In the genomic region with DNA sequence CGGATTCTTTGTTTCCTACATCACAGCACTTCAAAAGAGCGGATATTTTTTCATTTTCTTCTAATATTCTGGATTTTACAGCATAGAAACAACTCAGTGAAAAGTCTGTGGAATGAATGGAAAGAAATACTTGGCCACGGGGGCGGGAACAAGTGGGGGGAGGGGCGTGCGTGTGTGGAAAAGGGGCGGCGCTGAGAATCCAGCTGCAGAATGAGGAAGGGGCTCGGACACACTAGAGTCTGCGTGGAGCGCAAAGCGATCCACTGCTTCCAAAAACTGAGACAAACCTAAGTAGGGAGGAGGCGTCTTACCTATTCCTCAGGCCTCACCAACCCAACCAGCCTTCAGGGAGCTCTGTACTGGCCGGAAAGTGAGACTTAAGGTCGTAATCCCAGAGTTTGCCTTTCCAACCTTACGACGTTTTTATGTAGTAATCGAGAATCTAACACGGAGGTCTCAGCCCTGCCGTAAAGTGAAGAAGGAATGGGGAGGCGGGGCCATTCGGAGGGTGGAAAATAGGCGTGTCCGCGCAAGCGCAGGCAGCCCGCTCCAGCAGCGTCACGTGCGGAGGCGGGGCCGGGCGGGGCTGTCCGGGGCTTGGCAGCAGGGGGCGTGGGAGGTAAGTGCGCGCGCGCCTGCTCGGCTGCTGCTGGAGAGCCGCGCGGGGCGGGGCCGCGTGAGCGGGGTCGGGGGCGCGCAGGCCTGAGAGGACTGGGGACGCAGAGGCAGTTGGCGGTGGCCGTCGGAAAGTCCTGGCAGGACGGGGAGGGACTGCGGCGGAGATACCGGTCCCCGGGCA, we compare ENCODE assay signal across 8 mouse cellular contexts. TPM values are rescaled to one million over a fixed set of nuclear protein-coding genes. Genes with fewer than 3 reads are reported as not detected.
DNase-seq lines count a peak whose midpoint lies in the region; ATAC-seq and TF ChIP-seq lines count a peak whose summit lies in the region.

A gene (minus strand): TSS at position 444 of the 799 bp plus-strand sequence.
A gene (plus strand): TSS at position 630 of the 799 bp plus-strand sequence.

- intact Hi-C loops in heart, adult 2 months (cut with DNase I), result loop anchor here (1.0 to 5.0 kb wide), 2 partner anchors 93 to 133 kb away; a partner anchor contains a TSS

- H3K9ac ChIP-seq in embryonic facial prominence, embryonic 14.5 days (ENCODE audit: low read depth, low read length), result peak within 1 kb of the TSS; percentile 88
- H3K9ac ChIP-seq in heart, adult 2 months (ENCODE audit: low read depth, low read length), result peak within 1 kb of the TSS; percentile 85
- H3K9ac ChIP-seq in limb, embryonic 13.5 days, result peak within 1 kb of the TSS; percentile 84
- peak within 1 kb of the TSS; percentile 99 for H3K9ac ChIP-seq in midbrain, embryonic 16.5 days (ENCODE audit: low read depth, low read length)

- TF ChIP-seq CTCF in heart, adult 2 months (IDR thresholded peaks at IDR 0.05), result peak; percentile 42

- peak; percentile 96 for DNase-seq in 3T3-L1 (ENCODE audit: low read depth, low spot score)
- DNase-seq in adrenal gland, postnatal 4 days (ENCODE audit: low spot score in 2 of 2), result peak; percentile 99
- peak; percentile 99 for DNase-seq in embryonic facial prominence, embryonic 14.5 days (ENCODE audit: low spot score)
- DNase-seq in heart, adult 2 months, result peak; percentile 100
- DNase-seq in kidney, adult 8-10 months, result peak; percentile 99
- DNase-seq in spleen, postnatal 10 days (ENCODE audit: low spot score in 2 of 2), result peak; percentile 99 to 100

- no peaks in the 10 kb centered on the region for H3K9me3 ChIP-seq in embryonic facial prominence, embryonic 14.5 days (ENCODE audit: control insufficient read depth, low read length)
- H3K9me3 ChIP-seq in limb, embryonic 13.5 days, result no peaks in the 10 kb centered on the region
- H3K9me3 ChIP-seq in midbrain, embryonic 16.5 days (replicated peaks; ENCODE audit: control insufficient read depth, low read length, poor library complexity, severe bottlenecking), result no peaks in the 10 kb centered on the region

- 1% methylated on average over 37 of the region's 59 CpGs for WGBS in embryonic facial prominence, embryonic 14.5 days
- 1% methylated on average over 54 of the region's 59 CpGs for WGBS in heart, adult 2 months
- WGBS in limb, embryonic 13.5 days, result under 1% methylated on average over 49 of the region's 59 CpGs
- under 1% methylated on average over 51 of the region's 59 CpGs for WGBS in midbrain, embryonic 16.5 days

- peak within 1 kb of the TSS; percentile 94 for H3K27ac ChIP-seq in embryonic facial prominence, embryonic 14.5 days (replicated peaks; ENCODE audit: low read depth, low read length)
- peak within 1 kb of the TSS; percentile 94 for H3K27ac ChIP-seq in heart, adult 2 months
- peak within 1 kb of the TSS; percentile 94 for H3K27ac ChIP-seq in limb, embryonic 13.5 days
- peak within 1 kb of the TSS; percentile 93 for H3K27ac ChIP-seq in midbrain, embryonic 16.5 days (ENCODE audit: low read length)

- H3K79me2 ChIP-seq in heart, adult 2 months (replicated peaks; ENCODE audit: control insufficient read depth, insufficient read depth, low read length), result no peaks in the 10 kb centered on the region

- peak within 1 kb of the TSS; percentile 83 for H3K4me3 ChIP-seq in embryonic facial prominence, embryonic 14.5 days (ENCODE audit: low read depth, low read length)
- peak within 1 kb of the TSS; percentile 79 for H3K4me3 ChIP-seq in heart, adult 2 months
- H3K4me3 ChIP-seq in limb, embryonic 13.5 days, result peak within 1 kb of the TSS; percentile 84
- peak within 1 kb of the TSS; percentile 95 for H3K4me3 ChIP-seq in midbrain, embryonic 16.5 days (ENCODE audit: low read depth, low read length)

- peak; percentile 88 for TF ChIP-seq POLR2A in heart, adult 2 months (IDR thresholded peaks at IDR 0.05; ENCODE audit: insufficient read depth, low read depth, low read length)

- H3K27me3 ChIP-seq in embryonic facial prominence, embryonic 14.5 days (replicated peaks; ENCODE audit: control insufficient read depth, insufficient read depth, low read length), result no peaks in the 10 kb centered on the region
- no peaks in the 10 kb centered on the region for H3K27me3 ChIP-seq in heart, adult 2 months (ENCODE audit: control insufficient read depth, insufficient read depth, low read length)
- H3K27me3 ChIP-seq in limb, embryonic 13.5 days, result no peaks in the 10 kb centered on the region
- H3K27me3 ChIP-seq in midbrain, embryonic 16.5 days (ENCODE audit: control insufficient read depth, insufficient read depth, low read depth, low read length), result no peaks in the 10 kb centered on the region

- H3K4me1 ChIP-seq in embryonic facial prominence, embryonic 14.5 days (ENCODE audit: control insufficient read depth, insufficient read depth, low read length), result 0 out of 2 replicates have a peak, but pooled peaks cover 10% of the 10 kb centered on the region
- H3K4me1 ChIP-seq in heart, adult 2 months (ENCODE audit: control insufficient read depth, insufficient read depth, low read length), result peaks cover 1% of the 10 kb centered on the region
- H3K4me1 ChIP-seq in limb, embryonic 13.5 days, result peaks cover 14% of the 10 kb centered on the region
- peaks cover 16% of the 10 kb centered on the region for H3K4me1 ChIP-seq in midbrain, embryonic 16.5 days (ENCODE audit: control insufficient read depth, insufficient read depth, low read length)

- 0 out of 2 replicates have a peak, but pooled peaks have one; percentile 47 for TF ChIP-seq EP300 in heart, adult 2 months (IDR thresholded peaks at IDR 0.05; ENCODE audit: insufficient read depth, low read depth, low read length)

- peak; percentile 96 for ATAC-seq in embryonic facial prominence, embryonic 14.5 days (ENCODE audit: low read depth)
- peak; percentile 96 for ATAC-seq in limb, embryonic 13.5 days (ENCODE audit: low FRiP score, low read depth)
- peak; percentile 93 for ATAC-seq in midbrain, embryonic 16.5 days

- H3K36me3 ChIP-seq in embryonic facial prominence, embryonic 14.5 days (ENCODE audit: control insufficient read depth, insufficient read depth, low read length), result no peaks in the 10 kb centered on the region
- no peaks in the 10 kb centered on the region for H3K36me3 ChIP-seq in heart, adult 2 months (ENCODE audit: control insufficient read depth, insufficient read depth, low read length)
- H3K36me3 ChIP-seq in limb, embryonic 13.5 days, result no peaks in the 10 kb centered on the region
- H3K36me3 ChIP-seq in midbrain, embryonic 16.5 days (ENCODE audit: control insufficient read depth, insufficient read depth, low read length), result no peaks in the 10 kb centered on the region

- H3K4me2 ChIP-seq in embryonic facial prominence, embryonic 14.5 days (ENCODE audit: low read depth, low read length), result peak within 1 kb of the TSS; percentile 80
- peak within 1 kb of the TSS; percentile 77 for H3K4me2 ChIP-seq in limb, embryonic 13.5 days (replicated peaks)
- H3K4me2 ChIP-seq in midbrain, embryonic 16.5 days (ENCODE audit: low read length), result peak within 1 kb of the TSS; percentile 90

RNA-seq across cellular contexts. Expression of the first gene that starts in this region (rescaled TPM):
- total RNA-seq in adrenal gland, postnatal 4 days (2021), result 1 to 10 TPM; 5.1 to 7.5 TPM
- 10.0 and 12.3 TPM in 2 replicates for polyA plus RNA-seq in embryonic facial prominence, embryonic 14.5 days (2014; fragmentation: Nextera tagmentation; extraction: Ambion mirVana)
- 1 to 10 TPM; 8.1 to 8.3 TPM for total RNA-seq in heart, adult 2 months (2021)
- polyA plus RNA-seq in heart, adult 2 months (2012; rRNA removed), result 4.2 and 9.9 TPM in 2 replicates
- polyA plus RNA-seq in limb, embryonic 13.5 days (2015; fragmentation: Nextera tagmentation; extraction: Ambion mirVana), result 8.8 and 11.1 TPM in 2 replicates
- 12.0 and 12.6 TPM in 2 replicates for polyA plus RNA-seq in midbrain, embryonic 16.5 days (2015; fragmentation: Nextera tagmentation; extraction: Ambion mirVana)

RNA-seq across cellular contexts. Expression of the second gene that starts in this region (rescaled TPM):
- 10 to 100 TPM; 18.2 to 24.5 TPM for total RNA-seq in adrenal gland, postnatal 4 days (2021)
- 18.3 and 19.4 TPM in 2 replicates for polyA plus RNA-seq in embryonic facial prominence, embryonic 14.5 days (2014; fragmentation: Nextera tagmentation; extraction: Ambion mirVana)
- 10 to 100 TPM; 11.0 to 13.1 TPM for total RNA-seq in heart, adult 2 months (2021)
- polyA plus RNA-seq in heart, adult 2 months (2012; rRNA removed), result 1.9 and 6.6 TPM in 2 replicates
- polyA plus RNA-seq in limb, embryonic 13.5 days (2015; fragmentation: Nextera tagmentation; extraction: Ambion mirVana), result 16.8 and 17.5 TPM in 2 replicates
- polyA plus RNA-seq in midbrain, embryonic 16.5 days (2015; fragmentation: Nextera tagmentation; extraction: Ambion mirVana), result 26.8 and 30.3 TPM in 2 replicates

Comparison
In these comparisons a context has a peak if more than half of its experiments do, and no peak if none do; other contexts are left out.
1. Peak in every context shown above with its lines: DNase-seq, ATAC-seq, H3K4me3 ChIP-seq and H3K27ac ChIP-seq.